Mouse (Mus musculus): ENCODE measurements around the gene Zfp451.

The Zfp451 gene

GRCm38 (mm10) chr1:33717636-33718035 lies 96.8 kb downstream of the Zfp451 start:
- no peak for DNase-seq (ENCODE audit: low spot score)

GRCm38 (mm10) chr1:33714796-33715195 lies 99.6 kb downstream of the Zfp451 start:
- no peak for DNase-seq (ENCODE audit: low spot score)

GRCm38 (mm10) chr1:33712026-33712425 lies 102.4 kb downstream of the Zfp451 start:
- no peak for DNase-seq (ENCODE audit: low spot score)
